Mouse (Mus musculus): ENCODE data around the gene Rpia. TPM values are rescaled to one million over a fixed set of nuclear protein-coding genes. Genes with fewer than 3 reads are reported as not detected.

The Rpia gene
- polyA plus RNA-seq, 1 experiment from 2014 or later: 2.3 TPM

- Histone ChIP-seq H3K4me1 (ENCODE audit: insufficient read depth, low read length) (peaks cover 19% of the 10 kb centered on the region), H3K27ac (ENCODE audit: low read length) (no peak overlapping the region), H3K9me3 (ENCODE audit: low read length) (no peaks in the 10 kb centered on the region), H3K9ac (replicated peaks; ENCODE audit: low read length) (no peak overlapping the region), H3K27me3 (ENCODE audit: insufficient read depth, low read length) (no peaks in the 10 kb centered on the region), H3K36me3 (ENCODE audit: insufficient read depth, low read length) (0 out of 2 replicates have a peak, but pooled peaks cover 3% of the 10 kb centered on the region), H3K4me2 (replicated peaks; ENCODE audit: low read depth, low read length) (no peak overlapping the region), H3K4me3 (ENCODE audit: low read length) (no peak overlapping the region)
- no peak for ATAC-seq (ENCODE audit: low FRiP score, low TSS enrichment)
- WGBS: 58% methylated on average over 2 of the region's 2 CpGs
Observed at GRCm38 (mm10) chr6:70787524-70787923, 4.5 kb downstream of the Rpia start.

- Histone ChIP-seq H3K36me3 (ENCODE audit: insufficient read depth, low read length) (0 out of 2 replicates have a peak, but pooled peaks cover 5% of the 10 kb centered on the region), H3K9ac (replicated peaks; ENCODE audit: low read length) (no peak overlapping the region), H3K4me2 (replicated peaks; ENCODE audit: low read depth, low read length) (no peak overlapping the region), H3K27me3 (ENCODE audit: insufficient read depth, low read length) (no peaks in the 10 kb centered on the region), H3K9me3 (ENCODE audit: low read length) (no peaks in the 10 kb centered on the region), H3K4me3 (ENCODE audit: low read length) (no peak overlapping the region), H3K27ac (ENCODE audit: low read length) (no peak overlapping the region), H3K4me1 (ENCODE audit: insufficient read depth, low read length) (peaks cover 17% of the 10 kb centered on the region)
- ATAC-seq (ENCODE audit: low FRiP score, low TSS enrichment): peak; percentile 59
- 44% methylated on average over 3 of the region's 3 CpGs for WGBS
Observed at GRCm38 (mm10) chr6:70785852-70786251, 6.2 kb downstream of the Rpia start.

- H3K9ac ChIP-seq (replicated peaks; ENCODE audit: low read length): no peak overlapping the region
- H3K9me3 ChIP-seq (ENCODE audit: low read length): no peaks in the 10 kb centered on the region
- 0 out of 2 replicates have a peak, but pooled peaks cover 5% of the 10 kb centered on the region for H3K36me3 ChIP-seq (ENCODE audit: insufficient read depth, low read length)
- H3K4me1 ChIP-seq (ENCODE audit: insufficient read depth, low read length): peaks cover 7% of the 10 kb centered on the region; the same call in 1 of the 2 replicates
- no peak for ATAC-seq (ENCODE audit: low FRiP score, low TSS enrichment)
- 81% methylated on average over 3 of the region's 3 CpGs for WGBS
- no peak overlapping the region for H3K4me3 ChIP-seq (ENCODE audit: low read length)
- H3K4me2 ChIP-seq (replicated peaks; ENCODE audit: low read depth, low read length): no peak overlapping the region
- no peak overlapping the region for H3K27ac ChIP-seq (ENCODE audit: low read length)
- no peaks in the 10 kb centered on the region for H3K27me3 ChIP-seq (ENCODE audit: insufficient read depth, low read length)
Observed at GRCm38 (mm10) chr6:70784811-70785210, 7.2 kb downstream of the Rpia start.

GRCm38 (mm10) chr6:70781336-70781735 is 10.7 kb downstream of the Rpia start:
- no peak; the same call in 1 of the 2 replicates for ATAC-seq (ENCODE audit: low FRiP score, low TSS enrichment)
- WGBS: 81% methylated on average over 2 of the region's 2 CpGs
- no peak overlapping the region for H3K27ac ChIP-seq (ENCODE audit: low read length)
- H3K4me3 ChIP-seq (ENCODE audit: low read length): no peak overlapping the region
- no peak overlapping the region for H3K9ac ChIP-seq (replicated peaks; ENCODE audit: low read length)
- H3K27me3 ChIP-seq (ENCODE audit: insufficient read depth, low read length): no peaks in the 10 kb centered on the region
- H3K9me3 ChIP-seq (ENCODE audit: low read length): no peaks in the 10 kb centered on the region
- H3K4me2 ChIP-seq (replicated peaks; ENCODE audit: low read depth, low read length): no peak overlapping the region
- 0 out of 2 replicates have a peak, but pooled peaks cover 4% of the 10 kb centered on the region for H3K4me1 ChIP-seq (ENCODE audit: insufficient read depth, low read length)
- 0 out of 2 replicates have a peak, but pooled peaks cover 5% of the 10 kb centered on the region for H3K36me3 ChIP-seq (ENCODE audit: insufficient read depth, low read length)

- Histone ChIP-seq H3K36me3 (ENCODE audit: insufficient read depth, low read length) (peaks cover 26% of the 10 kb centered on the region), H3K9me3 (ENCODE audit: low read length) (no peaks in the 10 kb centered on the region), H3K27ac (ENCODE audit: low read length) (no peak overlapping the region), H3K4me1 (ENCODE audit: insufficient read depth, low read length) (no peaks in the 10 kb centered on the region), H3K4me3 (ENCODE audit: low read length) (no peak overlapping the region), H3K4me2 (replicated peaks; ENCODE audit: low read depth, low read length) (no peak overlapping the region), H3K27me3 (ENCODE audit: insufficient read depth, low read length) (no peaks in the 10 kb centered on the region), H3K9ac (replicated peaks; ENCODE audit: low read length) (no peak overlapping the region)
- no peak; the same call in 1 of the 2 replicates for ATAC-seq (ENCODE audit: low FRiP score, low TSS enrichment)
- 73% methylated on average over 2 of the region's 2 CpGs for WGBS
Observed at GRCm38 (mm10) chr6:70774372-70774771, 17.7 kb downstream of the Rpia start.

GRCm38 (mm10) chr6:70773769-70774168 is 18.3 kb downstream of the Rpia start:
- peaks cover 26% of the 10 kb centered on the region for H3K36me3 ChIP-seq (ENCODE audit: insufficient read depth, low read length)
- no peak overlapping the region for H3K4me2 ChIP-seq (replicated peaks; ENCODE audit: low read depth, low read length)
- H3K27ac ChIP-seq (ENCODE audit: low read length): no peak overlapping the region
- ATAC-seq (ENCODE audit: low FRiP score, low TSS enrichment): no peak
- H3K4me3 ChIP-seq (ENCODE audit: low read length): no peak overlapping the region
- H3K9ac ChIP-seq (replicated peaks; ENCODE audit: low read length): no peak overlapping the region
- no peaks in the 10 kb centered on the region for H3K4me1 ChIP-seq (ENCODE audit: insufficient read depth, low read length)
- no peaks in the 10 kb centered on the region for H3K27me3 ChIP-seq (ENCODE audit: insufficient read depth, low read length)
- WGBS: 83% methylated on average over 5 of the region's 5 CpGs
- H3K9me3 ChIP-seq (ENCODE audit: low read length): no peaks in the 10 kb centered on the region

GRCm38 (mm10) chr6:70768769-70769168 is 23.3 kb downstream of the Rpia start:
- no peak overlapping the region for H3K9ac ChIP-seq (replicated peaks; ENCODE audit: low read length)
- H3K4me2 ChIP-seq (replicated peaks; ENCODE audit: low read depth, low read length): no peak overlapping the region
- H3K4me3 ChIP-seq (ENCODE audit: low read length): no peak overlapping the region
- ATAC-seq (ENCODE audit: low FRiP score, low TSS enrichment): peak; percentile 86; the same call in 1 of the 2 replicates
- no peaks in the 10 kb centered on the region for H3K27me3 ChIP-seq (ENCODE audit: insufficient read depth, low read length)
- H3K9me3 ChIP-seq (ENCODE audit: low read length): no peaks in the 10 kb centered on the region
- H3K27ac ChIP-seq (ENCODE audit: low read length): no peak overlapping the region
- 40% methylated on average over 6 of the region's 6 CpGs for WGBS
- H3K4me1 ChIP-seq (ENCODE audit: insufficient read depth, low read length): no peaks in the 10 kb centered on the region
- peaks cover 41% of the 10 kb centered on the region for H3K36me3 ChIP-seq (ENCODE audit: insufficient read depth, low read length)

GRCm38 (mm10) chr6:70765076-70765475 is 27.0 kb downstream of the Rpia start:
- no peaks in the 10 kb centered on the region for H3K9me3 ChIP-seq (ENCODE audit: low read length)
- H3K27me3 ChIP-seq (ENCODE audit: insufficient read depth, low read length): no peaks in the 10 kb centered on the region
- ATAC-seq (ENCODE audit: low FRiP score, low TSS enrichment): no peak
- no peak overlapping the region for H3K4me3 ChIP-seq (ENCODE audit: low read length)
- H3K4me2 ChIP-seq (replicated peaks; ENCODE audit: low read depth, low read length): no peak overlapping the region
- peaks cover 16% of the 10 kb centered on the region; the same call in 1 of the 2 replicates for H3K36me3 ChIP-seq (ENCODE audit: insufficient read depth, low read length)
- no peak overlapping the region for H3K9ac ChIP-seq (replicated peaks; ENCODE audit: low read length)
- no peaks in the 10 kb centered on the region for H3K4me1 ChIP-seq (ENCODE audit: insufficient read depth, low read length)
- whole genome bisulfite sequencing: 76% methylated on average over 8 of the region's 8 CpGs
- no peak overlapping the region for H3K27ac ChIP-seq (ENCODE audit: low read length)

- Histone ChIP-seq H3K9ac (replicated peaks; ENCODE audit: low read length) (no peak overlapping the region), H3K4me2 (replicated peaks; ENCODE audit: low read depth, low read length) (no peak overlapping the region), H3K9me3 (ENCODE audit: low read length) (no peaks in the 10 kb centered on the region), H3K27me3 (ENCODE audit: insufficient read depth, low read length) (no peaks in the 10 kb centered on the region), H3K4me3 (ENCODE audit: low read length) (no peak overlapping the region), H3K27ac (ENCODE audit: low read length) (no peak overlapping the region), H3K4me1 (ENCODE audit: insufficient read depth, low read length) (no peaks in the 10 kb centered on the region), H3K36me3 (ENCODE audit: insufficient read depth, low read length) (peaks cover 14% of the 10 kb centered on the region; the same call in 1 of the 2 replicates)
- no peak for ATAC-seq (ENCODE audit: low FRiP score, low TSS enrichment)
- WGBS: 80% methylated on average over 5 of the region's 5 CpGs
Observed at GRCm38 (mm10) chr6:70764551-70764950, 27.5 kb downstream of the Rpia start.

GRCm38 (mm10) chr6:70763881-70764280 is 28.2 kb downstream of the Rpia start:
- no peaks in the 10 kb centered on the region for H3K9me3 ChIP-seq (ENCODE audit: low read length)
- WGBS: 92% methylated on average over 4 of the region's 4 CpGs

More at GRCm38 (mm10) chr6:70763881-70764280, 28.2 kb downstream of the Rpia start:
- no peak for ATAC-seq (ENCODE audit: low FRiP score, low TSS enrichment)
- H3K4me2 ChIP-seq (replicated peaks; ENCODE audit: low read depth, low read length): no peak overlapping the region
- H3K9ac ChIP-seq (replicated peaks; ENCODE audit: low read length): no peak overlapping the region
- H3K4me1 ChIP-seq (ENCODE audit: insufficient read depth, low read length): no peaks in the 10 kb centered on the region
- no peak overlapping the region for H3K4me3 ChIP-seq (ENCODE audit: low read length)
- peaks cover 14% of the 10 kb centered on the region; the same call in 1 of the 2 replicates for H3K36me3 ChIP-seq (ENCODE audit: insufficient read depth, low read length)
- H3K27me3 ChIP-seq (ENCODE audit: insufficient read depth, low read length): no peaks in the 10 kb centered on the region
- no peak overlapping the region for H3K27ac ChIP-seq (ENCODE audit: low read length)

Measured in kidney, embryonic 16.5 days (tissue).